Mouse (Mus musculus) cortical plate, adult 2 months (tissue): ENCODE data around the gene Adamtsl1.

ENCODE experiments used
- CTCF ChIP-seq: fragments of 200-500 bp; IDR thresholded peaks from 2 replicates; pipeline ENCODE4 v1.5.1; 2011; ENCODE audit warnings: mild to moderate bottlenecking, control low read depth, low read length; ENCODE audit not compliant: insufficient read depth; ENCODE audit errors: extremely low read depth
- POLR2A ChIP-seq: fragments of 200-500 bp; IDR thresholded peaks from 2 replicates; pipeline ENCODE4 v1.6.1; 2011; ENCODE audit warnings: mild to moderate bottlenecking, low read length, control low read depth; ENCODE audit not compliant: insufficient read depth; ENCODE audit errors: extremely low read depth

DNA sequence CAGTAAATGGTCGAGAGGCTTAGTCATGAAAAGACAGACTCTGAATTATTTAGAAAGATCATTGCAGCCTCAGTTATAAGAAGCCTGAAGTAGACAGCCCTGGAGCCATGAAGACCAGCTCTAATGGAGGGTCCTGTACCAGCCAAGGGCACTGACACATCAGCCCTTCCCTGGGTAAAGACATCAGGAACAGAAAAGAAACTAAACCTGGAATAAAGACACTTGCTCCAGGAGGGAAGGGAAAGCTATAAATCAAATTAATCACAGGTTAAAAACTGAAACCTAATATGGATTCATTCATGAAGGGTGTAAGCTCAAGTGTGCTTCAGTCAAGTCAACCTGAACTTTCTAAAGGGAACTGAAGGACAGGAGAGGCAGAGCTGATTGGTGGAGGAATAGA lies 645.4 kb downstream of the Adamtsl1 start:
- TF ChIP-seq CTCF (no peak), POLR2A (no peak)
